Mouse (Mus musculus) neutrophil, adult 5-6 weeks (primary cell): ENCODE data around the gene Fbxo24. TPM values are rescaled to one million over a fixed set of nuclear protein-coding genes. Genes with fewer than 3 reads are reported as not detected.
"Not testable (repeated sequence)": the region's sequence is repeated elsewhere in the genome, so short reads cannot be mapped to it uniquely, and the experiment has no call there.

Source experiments
- ATAC-seq: fragments of 151-379, 151-347 bp; 2 replicates; pipeline ENCODE4 v1.8.0; 2017; ENCODE audit warnings: mild to moderate bottlenecking, moderate TSS enrichment; ENCODE audit not compliant: insufficient number of reproducible peaks, poor library complexity, low FRiP score, severe bottlenecking; ENCODE audit errors: extremely low read depth
- total RNA-seq: library from RNA; stranded (forward); fragments of 200-1000 nt; gene quantifications from 2 replicates; pipeline ENCODE4 v1.2.3, GENCODE M21; 2017

Gene Fbxo24
- total RNA-seq, 1 experiment from 2014 or later: 0.70 TPM

DNA sequence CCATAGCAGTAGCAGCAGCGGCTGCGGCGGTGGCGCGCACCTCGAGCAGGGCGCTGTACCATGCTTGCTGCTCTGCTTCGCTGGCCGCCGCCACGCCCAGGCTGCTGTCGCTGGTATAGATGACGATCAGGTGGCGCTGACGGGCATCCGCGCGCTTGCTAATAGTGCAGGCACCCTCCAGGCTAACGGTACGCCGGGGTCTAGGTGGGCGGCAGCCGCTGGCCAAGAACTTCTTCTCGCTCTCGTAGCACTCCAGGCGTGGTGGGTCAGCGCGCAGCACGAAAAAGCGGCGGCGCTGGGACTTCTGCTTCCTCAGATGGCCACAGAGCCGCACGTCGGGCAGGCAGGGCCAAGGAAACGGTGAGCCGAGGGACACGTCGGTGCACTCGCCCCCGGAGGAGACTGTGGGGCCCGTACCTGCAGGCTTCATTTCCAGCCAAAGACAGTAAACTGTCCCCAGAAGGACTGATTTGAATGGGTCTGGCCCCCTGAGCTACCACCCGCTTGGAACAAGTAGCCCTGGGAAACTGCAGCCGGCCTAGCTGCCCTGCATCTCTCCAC lies 16.4 kb upstream of the Fbxo24 start:
- peak; percentile 39; the same call in 1 of the 2 replicates for ATAC-seq

DNA sequence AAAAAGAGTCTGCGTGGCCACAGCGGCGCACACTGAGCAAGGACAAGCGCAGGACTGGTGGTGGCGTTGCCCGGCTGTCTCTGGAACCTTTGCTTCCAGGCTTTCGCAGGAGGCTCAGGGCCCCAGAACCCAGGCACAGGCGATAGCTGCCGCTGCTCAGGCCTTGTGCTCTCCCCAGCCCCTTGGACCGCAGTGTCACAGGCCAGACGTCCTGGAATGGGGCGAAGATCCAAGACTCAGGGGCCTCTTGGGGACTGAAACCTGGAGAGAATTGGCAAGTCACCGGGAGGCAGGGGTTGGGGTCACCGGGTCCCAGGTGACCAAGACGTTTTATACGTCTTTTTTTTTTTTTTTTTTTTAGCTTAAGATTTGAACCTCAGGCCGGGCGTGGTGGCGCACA lies 15.7 kb upstream of the Fbxo24 start:
- ATAC-seq: no peak

DNA sequence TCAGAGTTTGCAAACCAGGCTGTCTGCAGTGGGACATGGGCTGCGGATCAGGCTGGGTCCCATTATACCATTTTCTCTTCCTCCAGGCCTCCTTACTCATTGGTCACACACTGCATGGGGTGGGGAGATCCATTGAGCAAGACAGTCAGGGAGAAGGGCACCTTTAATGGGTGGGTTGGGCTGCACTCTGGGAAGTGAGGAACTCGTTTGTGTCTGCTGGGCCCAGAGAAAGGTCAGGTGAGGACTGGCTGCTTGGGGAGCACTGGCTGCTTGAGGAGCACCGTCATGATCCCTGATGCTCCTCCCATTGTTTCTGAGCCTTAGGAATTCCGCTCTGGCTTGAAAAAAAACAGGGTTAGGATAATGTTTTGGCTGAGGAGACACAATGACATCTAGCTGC lies 14.1 kb upstream of the Fbxo24 start:
- no peak for ATAC-seq

DNA sequence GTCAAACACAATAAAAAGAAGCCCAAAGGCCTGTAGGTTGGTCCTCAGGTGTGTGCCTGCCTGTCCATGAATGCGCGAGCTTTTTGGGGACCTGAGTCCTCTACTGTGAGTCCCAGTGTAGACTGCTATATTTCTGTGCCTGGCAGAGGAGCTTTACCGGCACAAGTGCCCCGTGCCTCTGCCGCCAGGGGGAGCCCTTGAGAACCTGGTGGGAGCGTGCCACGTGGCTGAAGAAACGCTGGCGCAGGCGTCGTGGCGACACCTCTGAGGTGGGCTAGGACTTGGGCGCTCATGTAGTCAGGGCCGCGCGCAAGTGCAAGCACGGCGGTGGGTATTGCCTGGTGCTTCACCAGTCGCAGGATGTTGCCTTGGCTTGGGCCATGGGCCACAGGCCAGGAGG lies 12.3 kb upstream of the Fbxo24 start, which contains the start of gene Sap25:
Gene Sap25, plus strand, starts transcription at position 281 of the 400 bp plus-strand sequence.
- no peak for ATAC-seq

DNA sequence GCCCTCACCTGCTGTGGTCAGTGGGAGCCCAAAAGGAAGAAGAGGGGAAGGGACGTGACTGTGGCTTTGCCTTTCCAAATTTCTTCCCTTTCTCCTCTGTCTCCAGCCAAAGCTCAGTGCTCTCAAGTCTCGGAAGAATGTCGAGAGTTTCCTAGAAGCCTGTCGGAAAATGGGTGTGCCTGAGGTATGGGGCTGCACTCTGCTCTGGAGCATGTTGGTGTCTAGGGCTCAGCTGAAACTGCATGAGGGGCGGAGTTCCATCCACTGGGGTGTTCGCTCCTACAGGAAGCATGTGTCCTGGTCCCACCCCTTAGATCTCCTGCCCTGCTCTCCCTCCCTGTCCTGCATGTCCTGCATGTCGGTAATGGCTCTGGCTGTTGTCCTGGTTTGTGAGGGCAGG lies 10.7 kb upstream of the Fbxo24 start:
- no peak for ATAC-seq

DNA sequence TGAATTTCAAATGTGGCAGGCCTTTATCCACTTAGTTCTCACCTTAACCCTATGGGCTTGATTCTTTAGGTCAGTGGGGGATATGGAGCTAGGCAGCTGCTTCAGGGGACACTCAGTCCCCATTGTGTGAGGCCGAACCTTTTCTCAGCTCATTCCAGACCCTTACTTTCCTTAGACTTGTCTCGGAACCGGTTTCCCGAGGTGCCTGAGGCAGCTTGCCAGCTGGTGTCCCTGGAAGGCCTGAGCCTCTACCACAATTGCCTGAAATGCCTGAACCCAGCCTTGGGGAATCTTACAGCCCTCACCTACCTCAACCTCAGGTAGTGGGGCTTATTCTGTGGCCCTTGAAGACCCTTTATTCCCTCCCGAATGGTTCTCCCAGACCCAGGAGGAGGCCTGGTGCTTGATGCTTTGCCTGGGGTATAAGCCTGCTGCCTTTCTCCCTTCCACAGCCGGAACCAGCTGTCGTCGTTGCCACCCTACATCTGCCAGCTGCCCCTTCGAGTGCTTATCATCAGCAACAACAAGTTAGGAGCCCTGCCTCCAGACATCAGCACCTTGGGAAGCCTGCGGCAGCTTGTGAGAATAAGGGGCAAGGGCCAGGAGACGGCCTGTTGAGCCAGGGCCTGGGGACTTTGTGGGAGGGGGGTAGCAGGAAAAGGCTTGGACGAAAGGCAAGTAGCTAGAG lies 4.7 kb upstream of the Fbxo24 start:
- ATAC-seq: no peak

DNA sequence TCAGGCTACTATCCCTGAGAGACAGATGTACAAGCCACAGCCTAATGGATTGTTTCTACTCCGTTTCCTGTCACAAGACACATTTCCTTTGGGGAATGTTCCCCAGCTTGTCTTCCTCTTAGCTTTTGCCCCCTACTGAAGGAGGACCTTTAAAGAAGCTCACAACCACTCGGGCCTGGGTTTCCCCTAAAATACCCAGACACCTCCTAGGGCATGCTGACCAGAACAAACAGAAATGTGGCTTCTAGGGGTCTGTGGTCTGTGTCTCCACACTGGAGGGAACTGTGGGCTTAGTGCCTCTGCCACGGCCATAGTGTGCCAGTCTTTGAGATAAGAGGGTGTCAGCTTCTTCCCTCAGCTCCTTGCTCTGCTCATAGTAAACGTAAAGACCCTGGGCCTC lies 2.8 kb upstream of the Fbxo24 start:
- no peak for ATAC-seq

DNA sequence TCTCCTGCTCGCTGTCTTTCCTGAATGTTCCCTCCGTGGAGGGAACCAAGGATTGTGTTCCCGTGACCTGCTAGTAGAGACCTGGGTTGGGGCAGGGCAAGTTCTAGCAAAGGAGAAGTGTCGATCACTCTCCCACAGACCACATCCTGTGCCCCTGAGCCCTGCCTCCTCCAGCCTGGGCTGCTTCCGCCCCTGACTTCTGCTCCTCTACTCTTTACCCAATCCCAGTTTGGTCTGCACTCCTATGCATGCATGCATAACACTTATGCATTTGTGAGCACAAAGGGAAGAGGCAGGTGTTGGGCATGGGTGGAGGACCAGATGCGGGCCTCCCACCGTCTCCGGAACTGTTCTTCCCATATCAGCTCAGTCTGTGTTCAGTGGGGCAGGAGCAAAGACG lies 2.4 kb upstream of the Fbxo24 start:
- ATAC-seq: peak; percentile 47

DNA sequence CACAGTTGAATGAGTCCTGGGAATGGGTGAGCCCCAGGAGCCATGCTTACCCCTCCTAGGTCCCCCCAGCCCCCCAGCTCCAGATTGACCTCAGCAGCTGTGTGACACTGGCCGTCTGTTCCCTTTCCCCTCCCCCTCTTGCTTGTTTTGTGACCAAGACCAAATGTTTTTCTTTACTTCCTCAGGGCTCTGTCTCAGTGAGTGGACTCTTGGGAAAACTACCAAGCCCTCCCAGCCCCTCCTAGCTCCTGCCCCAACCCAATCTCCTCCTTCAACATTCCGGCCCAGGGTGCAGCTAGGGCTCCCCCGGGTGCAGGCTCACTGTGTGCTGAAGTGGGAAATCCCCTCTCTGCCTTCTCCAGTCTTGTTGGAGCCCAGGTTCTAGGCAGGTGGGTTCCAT lies 1.8 kb upstream of the Fbxo24 start:
- no peak for ATAC-seq

DNA sequence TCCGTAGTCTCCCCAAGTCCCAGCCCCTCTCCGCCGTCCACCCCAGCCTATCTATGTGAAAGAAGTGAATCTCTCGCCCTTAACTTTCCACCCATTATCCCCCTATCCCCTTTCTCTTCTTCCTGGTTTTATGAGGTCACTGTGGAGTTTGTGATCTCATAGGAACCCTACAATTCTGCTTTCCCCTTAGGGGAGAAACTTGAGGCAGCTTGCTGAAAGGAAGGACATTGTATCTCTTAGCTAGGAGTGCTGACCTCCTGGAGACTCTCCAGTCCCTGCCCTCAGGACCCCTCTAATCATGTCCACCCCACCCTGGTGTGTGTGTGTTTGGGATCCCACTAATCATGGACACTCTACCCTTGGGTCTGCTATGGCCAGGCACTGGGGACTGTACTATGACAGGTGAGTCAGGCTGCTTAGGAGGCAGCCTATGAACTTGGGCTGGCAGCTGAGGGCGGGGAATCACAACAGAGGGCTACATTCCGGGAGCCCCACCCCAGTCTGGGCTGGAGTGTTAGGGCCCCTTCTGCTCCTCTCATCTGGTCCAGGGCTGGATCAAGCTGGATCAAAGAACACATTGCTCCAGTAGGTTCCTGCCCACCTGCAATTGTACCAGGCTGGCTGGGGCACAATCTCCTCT lies 1.2 kb upstream of the Fbxo24 start:
- no peak for ATAC-seq

DNA sequence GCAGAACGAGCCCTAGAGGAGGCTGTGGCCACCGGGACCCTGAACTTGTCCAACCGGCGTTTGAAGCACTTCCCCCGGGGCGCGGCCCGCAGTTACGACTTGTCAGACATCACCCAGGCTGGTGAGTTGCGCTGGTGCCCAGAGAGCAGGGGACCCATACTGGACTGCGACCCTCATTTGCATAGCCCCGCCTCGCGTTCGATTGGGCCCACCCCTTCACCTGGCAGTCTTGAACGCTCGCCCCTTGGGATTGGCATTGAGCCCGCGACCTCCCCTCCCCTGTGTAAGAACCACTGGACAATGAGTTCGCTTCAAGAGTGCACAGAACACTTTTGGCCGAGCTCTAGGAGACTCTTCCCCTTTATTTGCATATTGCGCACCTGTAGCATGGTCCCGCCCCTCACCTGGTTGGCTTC lies 512 bp upstream of the Fbxo24 start:
- ATAC-seq: no peak

DNA sequence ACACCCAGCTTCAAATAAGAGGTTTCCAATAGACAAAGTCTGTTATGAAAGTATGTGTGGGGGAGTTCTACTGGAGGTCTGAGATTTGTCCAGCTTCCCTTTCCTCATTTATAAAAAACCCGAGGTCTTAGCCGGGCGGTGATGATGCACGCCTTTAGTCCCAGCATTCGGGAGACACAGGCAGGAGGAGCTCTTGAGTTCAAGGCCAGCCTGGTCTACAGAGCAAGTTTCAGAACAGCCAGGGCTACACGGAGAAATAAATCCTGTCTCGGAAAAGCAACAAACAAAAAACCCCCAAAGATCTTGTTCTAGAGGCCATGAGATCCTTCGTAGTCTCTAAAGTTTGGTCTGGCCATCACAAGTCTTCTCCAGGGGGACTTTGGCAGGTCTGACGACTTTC lies 811 bp downstream of the Fbxo24 start:
- no peak for ATAC-seq

DNA sequence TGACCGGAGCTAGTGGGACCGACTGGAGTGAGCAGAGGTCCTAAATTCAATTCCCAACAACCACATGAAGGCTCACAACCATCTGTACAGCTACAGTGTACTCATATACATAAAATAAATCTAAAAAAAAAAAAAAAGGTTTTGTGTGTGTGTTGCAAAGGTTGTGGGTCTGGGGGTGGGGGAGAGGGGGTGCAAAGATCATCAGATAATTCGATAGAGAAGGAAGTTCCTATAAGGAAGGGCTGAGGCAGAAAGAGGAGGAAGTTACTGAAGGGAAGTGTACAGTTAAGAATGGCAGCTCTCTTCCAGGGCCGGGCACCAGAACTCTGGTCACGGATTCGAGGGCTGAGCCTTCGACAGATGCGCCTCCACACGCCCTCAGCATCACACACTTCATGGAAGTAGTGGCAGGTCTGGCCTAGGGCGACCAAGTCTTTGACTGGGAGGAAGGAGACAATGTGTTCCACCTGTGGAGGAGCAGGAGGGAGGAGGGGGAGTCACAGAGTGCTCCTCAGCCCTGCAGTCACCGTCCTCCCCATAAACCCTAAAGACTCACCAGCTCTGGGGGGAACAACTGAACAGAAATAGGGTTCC lies 4.8 kb downstream of the Fbxo24 start:
- no peak for ATAC-seq

DNA sequence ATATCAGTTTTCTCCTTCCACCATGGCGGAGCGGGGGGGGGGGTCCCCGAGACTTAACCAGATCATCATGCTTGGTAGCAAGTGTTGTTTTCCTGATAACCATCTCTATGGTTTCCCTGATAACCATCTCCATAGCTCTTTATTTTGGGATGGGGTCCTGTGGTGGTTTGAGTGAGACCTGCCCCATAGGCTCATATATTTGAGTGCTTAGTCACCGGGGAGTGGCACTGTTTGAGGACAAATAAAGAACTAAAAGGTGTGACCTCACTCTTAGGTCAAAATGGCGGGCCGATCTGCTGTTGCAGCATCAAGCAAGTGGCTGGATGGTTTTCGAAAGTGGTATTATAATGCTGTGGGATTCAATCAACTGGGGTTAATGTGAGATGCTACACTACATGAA lies 13.5 kb downstream of the Fbxo24 start:
- no peak for ATAC-seq

DNA sequence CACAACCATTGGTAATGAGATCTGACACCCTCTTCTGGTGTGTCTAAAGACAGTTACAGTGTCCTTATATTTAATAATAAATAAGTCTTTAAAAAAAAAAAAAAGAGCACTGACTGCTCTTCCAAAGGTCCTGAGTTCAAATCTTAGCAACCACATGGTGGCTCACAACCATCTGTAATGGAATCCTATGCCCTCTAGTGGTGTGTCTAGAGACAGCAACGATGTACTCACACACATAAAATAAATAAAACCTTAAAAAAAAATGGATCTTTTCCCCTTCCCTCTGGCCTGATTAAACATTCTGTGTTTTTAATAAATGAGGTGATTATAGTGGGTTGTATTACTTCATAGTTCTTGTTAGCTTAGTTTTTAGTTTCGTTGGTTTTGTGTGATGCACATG lies 13.9 kb downstream of the Fbxo24 start:
- not testable (repeated sequence) for ATAC-seq

DNA sequence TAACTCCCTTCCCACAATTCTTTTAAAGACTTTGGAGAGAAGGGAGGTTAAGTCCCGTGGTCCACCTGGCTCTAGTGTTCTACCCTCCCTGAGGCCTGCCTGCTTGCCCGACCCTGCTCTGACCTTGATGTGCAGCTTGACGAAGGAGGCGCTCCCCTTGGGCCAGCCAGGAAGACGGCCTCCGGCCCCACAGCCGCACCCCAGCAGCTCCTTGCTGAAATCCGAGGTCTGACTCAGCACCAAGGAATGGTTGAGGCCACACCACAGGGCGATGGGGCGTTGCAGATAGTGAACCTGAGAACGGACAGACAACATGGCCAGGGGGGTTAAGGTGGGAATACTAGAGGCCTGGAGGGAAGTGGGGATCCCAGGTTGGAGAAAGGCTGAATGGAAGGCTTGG lies 15.3 kb downstream of the Fbxo24 start, which contains the start of gene Pcolce:
Gene Pcolce, minus strand, starts transcription at position 235 of the 400 bp plus-strand sequence.
- no peak for ATAC-seq

DNA sequence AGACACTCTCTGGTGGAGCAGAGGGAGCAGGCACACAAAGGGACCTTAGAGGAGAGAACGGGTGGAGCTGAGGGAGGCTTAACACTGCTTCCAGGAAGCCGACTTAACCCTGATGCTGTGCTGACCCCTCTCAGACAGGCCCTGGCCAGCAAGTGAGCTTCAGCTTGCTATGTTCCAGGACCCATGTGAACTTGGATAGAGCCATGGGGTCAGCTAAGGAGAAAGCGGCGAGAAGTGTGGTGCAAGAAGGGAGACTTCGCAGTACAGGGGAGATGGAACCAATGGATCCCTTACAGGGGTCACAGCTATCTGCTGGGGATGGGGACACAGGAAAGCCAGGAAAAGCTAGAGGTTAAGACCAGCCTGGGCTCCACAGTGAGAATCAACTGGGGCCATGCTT lies 15.7 kb downstream of the Fbxo24 start:
- ATAC-seq: no peak

DNA sequence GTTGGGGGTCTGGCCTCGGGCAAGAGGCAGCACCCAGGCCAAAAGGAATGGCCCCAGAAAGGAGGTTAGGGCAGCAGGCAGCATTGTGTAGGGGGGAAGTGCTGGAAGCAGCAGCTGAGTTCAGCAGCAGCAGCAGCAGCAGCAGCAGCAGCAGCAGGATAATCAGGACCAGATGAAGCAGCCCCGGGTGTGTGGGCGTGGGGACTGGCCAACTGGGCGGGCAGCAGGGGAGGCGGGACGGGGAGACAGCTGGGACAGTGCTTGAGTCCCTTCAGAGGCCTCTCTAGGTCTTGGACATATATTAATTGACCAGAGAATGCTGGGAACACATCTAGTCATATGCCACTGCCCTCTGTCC lies 17.6 kb downstream of the Fbxo24 start:
- ATAC-seq: no peak

DNA sequence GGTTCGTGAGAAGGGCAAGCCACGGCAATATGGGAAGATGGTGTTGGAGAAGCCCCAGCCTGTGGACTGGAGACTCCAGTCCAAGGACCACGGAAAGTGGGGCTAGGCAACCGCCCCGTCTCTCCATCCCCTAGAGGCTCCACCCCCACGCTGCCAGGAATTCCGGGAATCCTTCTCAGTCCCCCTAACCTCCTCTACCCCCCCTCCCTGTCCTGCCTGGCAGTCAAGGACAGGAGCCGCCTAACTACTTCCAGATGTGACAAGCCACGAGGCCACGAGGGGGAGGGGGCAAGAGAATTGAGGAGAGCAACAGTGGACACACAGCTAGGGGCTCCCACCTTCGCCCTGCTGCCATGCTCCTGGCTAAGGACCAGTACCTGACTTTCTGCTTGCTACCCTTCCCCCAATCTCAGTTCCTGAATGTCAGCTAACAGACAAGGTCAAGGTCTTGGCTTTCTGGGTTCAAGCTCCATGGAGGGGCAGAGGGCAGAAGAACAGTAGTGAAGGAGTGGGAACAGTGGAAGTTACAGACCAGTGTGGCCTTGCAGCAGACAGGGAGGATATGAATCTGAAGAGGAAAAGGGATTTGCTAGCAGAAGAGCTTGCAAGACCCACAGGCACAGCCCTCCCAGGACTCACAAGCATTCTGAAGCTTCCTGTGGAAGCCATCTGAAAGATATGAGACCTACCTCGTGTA lies 18.1 kb downstream of the Fbxo24 start:
- no peak for ATAC-seq

DNA sequence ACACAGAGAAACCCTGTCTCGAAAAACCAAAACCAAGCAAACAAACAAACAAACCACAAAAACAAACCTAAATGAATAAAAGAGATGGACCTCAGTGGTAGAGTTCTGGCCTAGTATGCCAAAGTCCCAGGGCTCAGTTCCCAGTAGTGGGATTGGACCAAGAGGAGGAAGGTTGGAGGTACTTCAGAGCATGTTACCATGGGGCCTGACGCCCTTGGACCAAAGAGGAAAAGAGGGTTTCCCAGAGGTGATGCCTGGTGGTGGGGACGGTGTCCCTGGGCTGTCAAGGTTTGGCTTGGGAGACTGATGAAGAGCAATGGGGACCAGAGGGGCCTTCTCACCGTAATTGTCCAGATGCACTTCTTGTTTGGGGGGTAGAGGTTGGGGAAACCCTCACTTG lies 18.7 kb downstream of the Fbxo24 start:
- no peak for ATAC-seq
